Mouse (Mus musculus) thymus, adult 2 months (tissue): ENCODE measurements around the gene Fam189b. TPM values are rescaled to one million over a fixed set of nuclear protein-coding genes. Genes with fewer than 3 reads are reported as not detected.

Experiments
- DNase-seq: peaks from one replicate; pipeline ENCODE4 v3.0.0; 2021
- H3K27ac ChIP-seq: fragments of 200-500 bp; 2 replicates; pipeline ENCODE4 v1.5.1; 2012; ENCODE audit warnings: low read length, control low read depth; ENCODE audit not compliant: control insufficient read depth, insufficient read depth
- H3K27me3 ChIP-seq: fragments of 200-500 bp; 2 replicates; pipeline ENCODE4 v1.6.1; 2012; ENCODE audit warnings: mild to moderate bottlenecking, low read length, moderate library complexity, mixed read lengths; ENCODE audit not compliant: control insufficient read depth, insufficient read depth
- H3K36me3 ChIP-seq: fragments of 200-500 bp; 2 replicates; pipeline ENCODE4 v1.6.1; 2012; ENCODE audit warnings: mild to moderate bottlenecking, low read length, moderate library complexity; ENCODE audit not compliant: control insufficient read depth, insufficient read depth
- H3K4me1 ChIP-seq: fragments of 200-500 bp; replicated peaks from 2 replicates; pipeline ENCODE4 v1.6.1; 2012; ENCODE audit warnings: low read length; ENCODE audit not compliant: control insufficient read depth, insufficient read depth
- H3K4me3 ChIP-seq: fragments of 200-500 bp; 2 replicates; pipeline ENCODE4 v1.5.1; 2012; ENCODE audit warnings: mild to moderate bottlenecking, low read length, control low read depth, moderate library complexity; ENCODE audit not compliant: control insufficient read depth, insufficient read depth
- CTCF ChIP-seq: fragments of 200-500 bp; IDR thresholded peaks from 2 replicates; pipeline ENCODE4 v1.5.1; 2012; ENCODE audit warnings: mild to moderate bottlenecking, control low read depth, low read length, moderate library complexity, borderline replicate concordance; ENCODE audit not compliant: control insufficient read depth, poor library complexity, insufficient read depth; ENCODE audit errors: extremely low read depth
- POLR2A ChIP-seq: fragments of 200-500 bp; IDR thresholded peaks from 2 replicates; pipeline ENCODE4 v1.6.1; 2012; ENCODE audit warnings: mild to moderate bottlenecking, low read length, control low read depth, moderate library complexity; ENCODE audit not compliant: control insufficient read depth, poor library complexity, insufficient read depth; ENCODE audit errors: extremely low read depth
- WGBS: fragments of 180-500 bp; shearing (Covaris S2); methylation state at CpG from one replicate; pipeline ENCODE4 v1.1.7; 2018; 5-methylcytosine and 5-hydroxymethylcytosine counted together
- polyA plus RNA-seq: library from polyadenylated mRNA; depleted of rRNA; stranded (reverse); fragments of >200 nt; gene quantifications from 2 replicates; pipeline ENCODE4 v1.2.3, GENCODE M21; 2012

Gene Fam189b
- polyA plus RNA-seq, 1 experiment = 250 TPM

DNA sequence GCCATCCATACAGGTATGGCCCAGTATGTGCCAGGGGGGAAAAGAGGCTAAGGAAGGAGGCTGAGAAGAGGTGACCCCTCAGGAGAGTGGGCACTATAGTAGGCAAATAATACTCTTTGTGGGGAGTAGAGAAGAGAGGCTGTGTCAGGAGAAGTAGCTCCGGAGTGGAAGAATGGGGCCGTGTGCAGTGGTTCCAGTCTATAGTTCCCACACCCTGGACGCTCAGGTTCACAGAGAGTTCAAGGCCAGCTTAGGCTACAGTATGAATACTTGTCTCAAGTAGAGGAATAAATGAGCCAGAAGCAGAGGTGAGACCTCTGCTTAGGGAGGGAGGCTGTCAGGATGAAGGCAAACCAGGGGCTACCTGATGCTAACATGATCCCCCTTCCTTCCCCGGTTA, 46.3 kb downstream of the Fam189b start:
- 96% methylated on average over 4 of the region's 4 CpGs for WGBS
- Histone ChIP-seq H3K4me1 (peaks cover 16% of the 10 kb centered on the region), H3K27ac (no peak overlapping the region), H3K4me3 (no peak overlapping the region), H3K36me3 (no peaks in the 10 kb centered on the region), H3K27me3 (no peaks in the 10 kb centered on the region)
- TF ChIP-seq POLR2A (no peak), CTCF (no peak)
- DNase-seq = no peak

DNA sequence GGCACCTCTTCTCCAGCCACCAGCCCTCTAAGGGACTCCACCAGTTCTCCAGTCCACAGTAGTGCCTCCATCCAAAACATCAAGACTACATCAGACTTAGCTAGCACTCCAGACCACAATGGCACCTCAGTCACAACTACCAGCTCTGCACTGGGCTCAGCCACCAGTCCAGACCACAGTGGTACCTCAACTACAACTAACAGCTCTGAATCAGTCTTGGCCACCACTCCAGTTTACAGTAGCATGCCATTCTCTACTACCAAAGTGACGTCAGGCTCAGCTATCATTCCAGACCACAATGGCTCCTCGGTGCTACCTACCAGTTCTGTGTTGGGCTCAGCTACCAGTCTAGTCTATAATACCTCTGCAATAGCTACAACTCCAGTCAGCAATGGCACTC, 47.6 kb downstream of the Fam189b start:
- Histone ChIP-seq H3K4me3 (no peak overlapping the region), H3K4me1 (peaks cover 16% of the 10 kb centered on the region), H3K27ac (no peak overlapping the region), H3K36me3 (no peaks in the 10 kb centered on the region), H3K27me3 (no peaks in the 10 kb centered on the region)
- TF ChIP-seq POLR2A (no peak), CTCF (no peak)
- WGBS = 88% methylated on average over 2 of the region's 2 CpGs
- DNase-seq = no peak

DNA sequence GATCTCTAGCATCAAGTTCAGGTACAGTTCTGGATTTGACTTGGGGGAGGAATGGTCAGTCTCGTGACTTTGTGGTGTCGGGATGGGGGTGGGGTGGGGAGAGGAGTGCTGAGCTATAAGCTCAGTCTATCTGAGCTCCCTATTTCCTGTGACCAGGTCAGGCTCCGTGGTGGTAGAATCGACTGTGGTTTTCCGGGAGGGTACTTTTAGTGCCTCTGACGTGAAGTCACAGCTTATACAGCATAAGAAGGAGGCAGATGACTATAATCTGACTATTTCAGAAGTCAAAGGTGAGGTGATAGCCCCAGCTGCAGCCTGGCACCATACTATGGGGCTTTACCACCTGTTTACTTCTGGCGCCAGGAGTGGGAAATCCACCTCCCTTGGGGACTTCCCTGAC, 48.4 kb downstream of the Fam189b start:
- no peak for TF ChIP-seq POLR2A
- TF ChIP-seq CTCF = no peak
- Histone ChIP-seq H3K27ac (no peak overlapping the region), H3K27me3 (no peaks in the 10 kb centered on the region), H3K36me3 (no peaks in the 10 kb centered on the region), H3K4me3 (no peak overlapping the region), H3K4me1 (peaks cover 16% of the 10 kb centered on the region)
- WGBS = 24% methylated on average over 7 of the region's 7 CpGs
- no peak for DNase-seq

DNA sequence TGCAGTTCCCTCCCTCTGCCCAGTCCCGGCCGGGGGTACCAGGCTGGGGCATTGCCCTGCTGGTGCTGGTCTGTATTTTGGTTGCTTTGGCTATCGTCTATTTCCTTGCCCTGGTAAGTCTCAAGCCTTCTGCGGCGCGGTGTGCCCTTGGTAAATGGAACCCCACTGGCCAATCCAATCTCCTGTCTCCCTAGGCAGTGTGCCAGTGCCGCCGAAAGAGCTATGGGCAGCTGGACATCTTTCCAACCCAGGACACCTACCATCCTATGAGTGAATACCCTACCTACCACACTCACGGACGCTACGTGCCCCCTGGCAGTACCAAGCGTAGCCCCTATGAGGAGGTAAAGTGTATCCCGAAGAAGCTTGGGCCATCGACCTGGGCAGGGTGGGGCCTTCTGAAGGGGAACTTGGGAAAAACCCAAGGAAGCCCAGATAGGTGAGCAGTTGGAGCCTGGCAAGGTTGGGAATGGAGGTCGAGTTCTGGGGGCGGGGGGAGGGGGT, 48.9 kb downstream of the Fam189b start:
- H3K36me3 ChIP-seq = no peaks in the 10 kb centered on the region

DNA sequence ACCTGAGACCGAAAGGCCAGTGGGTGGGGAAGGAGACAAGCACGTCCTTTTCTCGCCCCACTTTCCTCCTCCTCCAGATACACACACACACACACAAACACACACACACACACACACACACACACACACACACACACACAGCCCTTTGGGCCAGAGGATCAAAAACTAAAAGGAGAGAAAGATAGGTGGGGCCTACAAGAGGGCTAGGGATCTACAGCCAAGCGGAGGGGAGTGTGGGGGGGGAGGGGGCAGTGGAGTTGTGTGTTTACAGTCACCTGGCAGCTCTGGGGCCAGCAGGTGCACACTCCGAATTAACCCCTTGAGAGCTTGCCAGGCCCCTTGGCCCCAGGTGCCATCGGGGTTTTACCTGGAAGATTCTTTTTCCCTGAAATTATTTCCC, 49.7 kb downstream of the Fam189b start:
- Histone ChIP-seq H3K4me3 (no peak overlapping the region), H3K27ac (no peak overlapping the region), H3K36me3 (no peaks in the 10 kb centered on the region), H3K4me1 (peaks cover 8% of the 10 kb centered on the region), H3K27me3 (no peaks in the 10 kb centered on the region)
- TF ChIP-seq CTCF (no peak), POLR2A (no peak)
- 89% methylated on average over 6 of the region's 6 CpGs for WGBS
- no peak for DNase-seq

More for the DNA sequence above, 48.9 kb downstream of the Fam189b start:
- DNase-seq = no peak
- peaks cover 15% of the 10 kb centered on the region for H3K4me1 ChIP-seq
- WGBS = 78% methylated on average over 16 of the region's 16 CpGs
- no peak overlapping the region for H3K4me3 ChIP-seq
- TF ChIP-seq POLR2A = no peak
- no peak for TF ChIP-seq CTCF
- no peak overlapping the region for H3K27ac ChIP-seq
- no peaks in the 10 kb centered on the region for H3K27me3 ChIP-seq

DNA sequence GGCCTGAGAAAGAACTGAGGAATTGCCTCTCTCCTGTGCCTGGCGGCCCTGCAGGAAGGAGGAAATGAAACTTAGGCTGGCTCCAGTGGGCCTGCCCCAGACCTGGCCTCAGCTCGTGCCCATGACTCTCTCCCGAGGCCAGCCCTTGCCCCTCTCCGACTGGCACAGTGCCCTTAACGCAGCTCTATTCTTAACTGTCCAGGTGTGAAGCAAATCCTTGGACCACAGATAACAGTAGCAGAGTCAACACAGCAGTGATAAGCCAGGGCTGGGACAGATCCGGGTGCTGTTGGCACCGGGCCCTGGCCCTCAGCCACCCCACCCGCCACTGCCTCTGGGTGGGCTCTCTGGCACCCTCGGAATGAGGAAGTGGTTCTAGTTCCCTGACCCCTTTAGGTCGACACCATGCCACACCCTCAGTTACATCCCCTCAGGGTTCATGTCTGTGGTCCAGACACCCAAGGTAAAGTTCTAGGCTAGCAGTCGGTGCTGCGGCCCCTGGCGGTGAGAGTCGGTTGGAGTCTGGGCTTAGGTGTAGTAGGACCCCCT, 50.7 kb downstream of the Fam189b start:
- Histone ChIP-seq H3K27ac (no peak overlapping the region), H3K4me1 (peaks cover 2% of the 10 kb centered on the region), H3K27me3 (no peaks in the 10 kb centered on the region), H3K4me3 (no peak overlapping the region), H3K36me3 (no peaks in the 10 kb centered on the region)
- TF ChIP-seq POLR2A (no peak), CTCF (no peak)
- WGBS = 38% methylated on average over 14 of the region's 14 CpGs
- DNase-seq = no peak

DNA sequence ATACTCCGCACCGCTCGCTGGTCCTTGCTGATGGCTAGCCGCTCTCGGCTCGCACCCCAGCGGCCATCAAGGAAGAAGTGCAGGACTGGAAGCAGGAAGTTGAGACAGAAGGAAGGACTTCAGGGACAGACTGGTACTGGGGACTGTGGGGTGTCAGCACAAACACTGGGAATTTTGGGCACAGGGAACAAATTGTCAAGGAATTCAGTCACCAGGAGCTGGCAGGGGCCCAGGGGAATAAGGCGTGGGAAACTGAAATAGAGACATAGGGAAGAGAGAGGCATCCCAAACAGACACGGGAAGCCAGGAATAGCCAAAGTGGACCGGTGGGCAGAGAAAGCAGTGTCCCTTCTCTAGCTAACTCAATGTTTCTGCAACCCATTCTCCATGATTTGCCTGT, 53.6 kb downstream of the Fam189b start:
- Histone ChIP-seq H3K27me3 (no peaks in the 10 kb centered on the region), H3K36me3 (no peaks in the 10 kb centered on the region), H3K4me1 (no peaks in the 10 kb centered on the region), H3K4me3 (no peak overlapping the region), H3K27ac (no peak overlapping the region)
- TF ChIP-seq POLR2A (no peak), CTCF (no peak)
- WGBS = over 99% methylated on average over 10 of the region's 10 CpGs
- DNase-seq = no peak
